Comparison of ENCODE assay signal across 23 mouse cellular contexts in the genomic region with DNA sequence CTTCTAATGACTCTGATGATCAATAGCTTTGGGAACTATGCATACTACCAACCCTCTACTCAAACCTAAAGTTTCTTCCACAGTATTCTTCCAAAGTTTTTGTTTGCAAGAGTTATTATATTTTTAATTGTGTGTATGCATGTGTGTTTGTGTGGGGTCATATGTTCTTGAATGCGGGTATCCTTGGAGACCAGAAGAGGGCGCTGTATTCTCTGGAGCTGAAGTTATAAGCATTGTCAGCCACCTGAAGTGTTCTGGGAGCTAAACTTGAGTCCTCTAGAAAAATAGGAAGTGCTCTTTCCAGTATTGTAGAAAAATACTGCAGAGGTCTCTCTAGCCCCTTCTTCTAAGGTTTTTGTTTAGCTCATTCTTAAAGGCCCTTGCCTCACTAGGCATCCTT. TPM values are rescaled to one million over a fixed set of nuclear protein-coding genes. Genes with fewer than 3 reads are reported as not detected.
DNase-seq lines count a peak whose midpoint lies in the region; ATAC-seq and TF ChIP-seq lines count a peak whose summit lies in the region.
"Had no signal": no experiment of that assay in that cellular context is flagged by ENCODE, and none has a peak within 500 bp of the region (broad histone marks: within the 10 kb centered on the region; RNA-seq: fewer than 3 reads in every experiment).

No protein-coding gene starts in this region.

- H3K9ac ChIP-seq in liver, embryonic 14.5 days (replicated peaks): no peak overlapping the region
- no peak overlapping the region for H3K9ac ChIP-seq in MEL (ENCODE audit: control insufficient read depth, low read depth, low read length, poor library complexity, severe bottlenecking)
- H3K9ac ChIP-seq: embryonic facial prominence, embryonic 13.5 days; forebrain, postnatal 0 days; heart, embryonic 15.5 days; liver, embryonic 13.5 days had no signal

- H3K79me2 ChIP-seq in MEL (ENCODE audit: control insufficient read depth, insufficient read depth, low read length, poor library complexity): no peaks in the 10 kb centered on the region

- no peak overlapping the region for H3K4me2 ChIP-seq in liver, embryonic 14.5 days (ENCODE audit: low read depth)
- H3K4me2 ChIP-seq: embryonic facial prominence, embryonic 13.5 days; heart, embryonic 15.5 days; liver, embryonic 13.5 days had no signal

- no peaks in the 10 kb centered on the region for H3K9me3 ChIP-seq in liver, embryonic 14.5 days (ENCODE audit: control insufficient read depth, low read length)
- no peaks in the 10 kb centered on the region for H3K9me3 ChIP-seq in MEL (replicated peaks; ENCODE audit: insufficient read depth, low read length)
- H3K9me3 ChIP-seq: embryonic facial prominence, embryonic 13.5 days; heart, embryonic 15.5 days; liver, embryonic 13.5 days had no signal

- TF ChIP-seq CTCF in gastrocnemius, adult 2 months (IDR thresholded peaks at IDR 0.05): peak; percentile 8; the same call in 1 of the 2 replicates
- TF ChIP-seq CTCF in liver, embryonic 14.5 days (IDR thresholded peaks at IDR 0.05; ENCODE audit: low read depth): peak; percentile 9; the same call in 1 of the 2 replicates
- TF ChIP-seq CTCF in MEL (IDR thresholded peaks at IDR 0.05 in 2 of 3, conservative IDR thresholded peaks at IDR 0.05 in 1 of 3; ENCODE audit: control insufficient read depth in 1 of 3, insufficient read depth in 1 of 3, low read depth in 2 of 3, low read length in 3 of 3, poor library complexity in 1 of 3, severe bottlenecking in 1 of 3): peak in 2 of 3 experiments; percentile 24 to 26; a peak in 1 of 6 replicates

- no peak for DNase-seq in gastrocnemius, adult 2 months
- DNase-seq in gastrocnemius, adult 8-10 months (ENCODE audit: low spot score in 2 of 2): no peak
- no peak for DNase-seq in liver, embryonic 14.5 days (ENCODE audit: low read depth in 3 of 3, low spot score in 3 of 3)
- DNase-seq in liver (no peak), MEL (ENCODE audit: low read depth, low spot score) (peak; percentile 39)
- no peak for DNase-seq in spleen, postnatal 4 days (ENCODE audit: low spot score in 2 of 2)
- no peak for DNase-seq in natural killer cell, adult 2 months (ENCODE audit: low spot score in 2 of 2)
- DNase-seq: adrenal gland, postnatal 25 days; cerebellum, adult 11-12 months; cerebellum, postnatal 14 days; forebrain, postnatal 0 days; heart, adult 2 months; kidney, adult 8-10 months; kidney, postnatal 4 days; liver, embryonic 13.5 days; lung, postnatal 10 days had no signal

- no peak for ATAC-seq in liver, embryonic 14.5 days (ENCODE audit: insufficient read depth)
- ATAC-seq in megakaryocyte progenitor cell, adult 5-6 weeks (replicated peaks; ENCODE audit: poor library complexity): 0 out of 2 replicates have a peak, but pooled peaks have one; percentile 32
- ATAC-seq: forebrain, postnatal 0 days; midbrain, embryonic 16.5 days had no signal

- TF ChIP-seq POLR2A in MEL (IDR thresholded peaks at IDR 0.05; ENCODE audit: control insufficient read depth in 1 of 2, insufficient read depth in 1 of 2, low read depth in 1 of 2, low read length in 2 of 2, poor library complexity in 1 of 2): no peak

- no peaks in the 10 kb centered on the region for H3K27me3 ChIP-seq in liver, embryonic 14.5 days (ENCODE audit: control insufficient read depth, insufficient read depth, low read length)
- no peaks in the 10 kb centered on the region; a peak in 1 of 4 replicates for H3K27me3 ChIP-seq in MEL (ENCODE audit: control insufficient read depth in 1 of 2, insufficient read depth in 2 of 2, low read length in 2 of 2)
- H3K27me3 ChIP-seq: embryonic facial prominence, embryonic 13.5 days; heart, embryonic 15.5 days; liver, embryonic 13.5 days had no signal

- WGBS in liver, embryonic 14.5 days (ENCODE audit: insufficient replicate concordance): 40% methylated on average over 2 of the region's 2 CpGs

- peak; percentile 15 for TF ChIP-seq RAD21 in MEL (IDR thresholded peaks at IDR 0.05; ENCODE audit: low read depth, low read length)

- no peaks in the 10 kb centered on the region for H3K4me1 ChIP-seq in liver, embryonic 14.5 days (replicated peaks; ENCODE audit: control insufficient read depth in 2 of 2, insufficient read depth in 2 of 2, low read length in 1 of 2)
- H3K4me1 ChIP-seq in MEL (ENCODE audit: control insufficient read depth in 1 of 2, insufficient read depth in 2 of 2, low read length in 2 of 2): no peaks in the 10 kb centered on the region
- H3K4me1 ChIP-seq: embryonic facial prominence, embryonic 13.5 days; heart, embryonic 15.5 days; liver, embryonic 13.5 days had no signal

- no peak overlapping the region for H3K27ac ChIP-seq in gastrocnemius, adult 2 months
- H3K27ac ChIP-seq in liver, embryonic 14.5 days: no peak overlapping the region
- H3K27ac ChIP-seq in MEL (ENCODE audit: control insufficient read depth, low read depth, low read length): no peak overlapping the region
- H3K27ac ChIP-seq: embryonic facial prominence, embryonic 13.5 days; heart, adult 2 months; heart, embryonic 15.5 days; liver, embryonic 13.5 days had no signal

- no peak for TF ChIP-seq EP300 in liver, embryonic 14.5 days (IDR thresholded peaks at IDR 0.05; ENCODE audit: low read depth)
- TF ChIP-seq EP300 in MEL (IDR thresholded peaks at IDR 0.05; ENCODE audit: low read depth in 1 of 2, low read length in 2 of 2): no peak

- no peak overlapping the region for H3K4me3 ChIP-seq in gastrocnemius, adult 2 months
- no peak overlapping the region for H3K4me3 ChIP-seq in liver, embryonic 14.5 days (ENCODE audit: insufficient read depth in 1 of 2, low read depth in 2 of 2, low read length in 2 of 2)
- H3K4me3 ChIP-seq in MEL (ENCODE audit: control insufficient read depth in 1 of 2, insufficient read depth in 1 of 2, low read depth in 2 of 2, low read length in 2 of 2): no peak overlapping the region
- H3K4me3 ChIP-seq: embryonic facial prominence, embryonic 13.5 days; heart, adult 2 months; heart, embryonic 15.5 days; liver, embryonic 13.5 days had no signal

- intact Hi-C loops in gastrocnemius, adult 2 months (cut with DNase I): no loop called here

- no peaks in the 10 kb centered on the region for H3K36me3 ChIP-seq in liver, embryonic 14.5 days (replicated peaks; ENCODE audit: control insufficient read depth, insufficient read depth, low read depth)
- no peaks in the 10 kb centered on the region for H3K36me3 ChIP-seq in MEL (ENCODE audit: control insufficient read depth in 1 of 2, insufficient read depth in 2 of 2, low read length in 2 of 2)
- H3K36me3 ChIP-seq: embryonic facial prominence, embryonic 13.5 days; heart, embryonic 15.5 days; liver, embryonic 13.5 days had no signal

TF ChIP-seq in MEL, 35 proteins besides CTCF, POLR2A, EP300 and RAD21:
- TF ChIP-seq GABPA (IDR thresholded peaks at IDR 0.05; ENCODE audit: low read depth, low read length): no peak
- peak; percentile 31; the same call in 1 of the 2 replicates for TF ChIP-seq SMC3 (IDR thresholded peaks at IDR 0.05; ENCODE audit: low read depth, low read length)
- no peak for TF ChIP-seq NELFE (IDR thresholded peaks at IDR 0.05; ENCODE audit: low read depth, low read length)
- no peak for TF ChIP-seq MAX (IDR thresholded peaks at IDR 0.05; ENCODE audit: low read length)
- TF ChIP-seq CHD2 (IDR thresholded peaks at IDR 0.05; ENCODE audit: low read length): no peak
- no peak for TF ChIP-seq TCF12 (IDR thresholded peaks at IDR 0.05; ENCODE audit: low read depth, low read length)
- no peak for TF ChIP-seq UBTF (IDR thresholded peaks at IDR 0.05; ENCODE audit: borderline replicate concordance, insufficient read depth, low read depth, low read length)

RNA-seq across cellular contexts. Expression of a gene that starts 5.1 kb away (rescaled TPM):
- total RNA-seq in gastrocnemius, adult 2 months (2021): not detected
- total RNA-seq in gastrocnemius, adult 8-10 months (2022): not detected
- not detected in 2 replicates for polyA plus RNA-seq in liver, embryonic 14.5 days (2012; rRNA removed)
- not detected in 2 replicates for polyA plus RNA-seq in liver, embryonic 14.5 days (2014; fragmentation: Nextera tagmentation; extraction: Ambion mirVana)
- not detected in 2 replicates for total RNA-seq in MEL (2012; rRNA removed)
- polyA plus RNA-seq in MEL (2012; ENCODE audit: insufficient read depth in 1 of 2, insufficient read length in 2 of 2, low read depth in 1 of 2, low replicate concordance in 2 of 2, missing spikeins in 1 of 2): not detected
- 0.15 and 0.59 TPM in 2 replicates for total RNA-seq in megakaryocyte progenitor cell, adult 5-6 weeks (2015)
- 0.30 TPM in 1 of 2 replicates, not detected in the other for total RNA-seq in megakaryocyte progenitor cell, adult 5-6 weeks (2017)
- total RNA-seq: adrenal gland, postnatal 25 days; forebrain, postnatal 0 days; gastrocnemius, adult 18-20 months; heart, adult 2 months; layer of hippocampus, postnatal 14 days; neutrophil, adult 5-6 weeks had no signal
- polyA plus RNA-seq: embryonic facial prominence, embryonic 13.5 days; forebrain, postnatal 0 days; heart, adult 2 months; midbrain, embryonic 16.5 days had no signal
